Mouse (Mus musculus): ENCODE data around the gene Ube2l3.

The Ube2l3 gene

DNA sequence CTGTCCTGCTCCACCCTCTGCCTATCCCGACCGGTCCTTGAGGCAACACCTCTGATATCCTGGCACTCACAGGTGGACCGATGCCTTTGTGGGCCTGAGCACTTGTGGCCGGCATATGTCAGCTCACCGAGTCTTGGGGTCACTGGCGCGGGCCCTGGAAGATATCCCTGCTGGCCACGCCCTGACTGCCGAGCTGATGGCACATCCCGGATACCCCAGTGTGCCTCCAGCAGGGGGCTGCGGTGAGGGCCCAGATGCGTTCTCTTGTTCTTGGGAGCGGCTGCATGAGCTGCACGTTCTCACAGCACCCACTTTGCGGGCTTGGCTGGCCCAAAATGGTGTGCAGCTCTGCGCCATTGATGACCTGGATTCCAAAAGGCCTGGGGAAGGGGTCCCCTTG lies 54.4 kb downstream of the Ube2l3 start:
- no peak for DNase-seq (ENCODE audit: low read depth, low spot score)

DNA sequence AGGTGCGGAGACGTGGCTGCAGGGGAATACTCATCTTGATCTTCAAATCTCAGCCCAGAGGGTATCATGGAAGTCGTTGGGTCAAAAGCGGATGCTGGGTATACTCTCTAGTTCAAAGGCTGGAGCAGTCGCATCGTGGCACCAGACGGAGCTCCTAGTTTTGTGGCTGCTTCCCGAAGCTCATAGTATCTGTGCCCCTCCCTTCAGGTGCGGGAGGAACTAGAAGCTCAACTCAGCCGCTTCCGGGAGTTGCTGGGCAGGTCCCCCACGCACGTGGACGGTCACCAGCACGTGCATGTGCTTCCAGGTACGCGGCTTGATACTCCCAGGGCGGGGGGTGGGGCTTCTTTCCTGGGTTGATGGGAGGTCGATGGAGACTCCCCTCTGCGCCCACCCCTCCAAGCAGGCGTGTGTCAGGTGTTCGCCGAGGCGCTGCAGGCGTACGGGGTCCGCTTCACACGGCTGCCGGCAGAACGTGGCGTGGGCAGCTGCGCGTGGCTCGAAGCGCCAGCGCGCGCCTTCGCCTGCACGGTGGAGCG lies 55.0 kb downstream of the Ube2l3 start:
- no peak for DNase-seq (ENCODE audit: low read depth, low spot score)

DNA sequence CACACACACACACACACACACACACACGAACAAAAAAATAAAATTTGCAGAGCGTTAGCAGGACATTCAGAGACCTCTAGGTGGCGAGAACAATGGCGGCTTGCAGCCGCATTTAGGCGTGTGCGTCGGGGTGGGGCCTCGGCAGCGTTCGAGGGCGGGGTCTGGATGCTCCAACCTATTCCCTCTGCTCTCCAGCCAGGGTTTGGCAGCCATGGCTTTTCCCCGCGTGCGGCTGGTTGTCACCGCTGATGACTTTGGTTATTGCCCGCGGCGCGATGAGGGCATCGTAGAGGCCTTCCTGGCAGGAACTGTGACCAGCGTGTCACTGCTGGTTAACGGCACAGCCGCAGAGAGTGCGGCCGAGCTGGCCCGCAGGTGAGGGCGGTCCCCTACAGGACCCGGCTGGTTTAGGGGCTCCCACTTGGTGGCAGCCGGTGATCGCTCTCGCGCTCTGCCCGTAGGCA lies 55.6 kb downstream of the Ube2l3 start, which contains the start of gene Ccdc116:
Gene Ccdc116 (minus strand): TSS at position 458 of the 464 bp plus-strand sequence.
- DNase-seq (ENCODE audit: low read depth, low spot score) = peak; percentile 65

DNA sequence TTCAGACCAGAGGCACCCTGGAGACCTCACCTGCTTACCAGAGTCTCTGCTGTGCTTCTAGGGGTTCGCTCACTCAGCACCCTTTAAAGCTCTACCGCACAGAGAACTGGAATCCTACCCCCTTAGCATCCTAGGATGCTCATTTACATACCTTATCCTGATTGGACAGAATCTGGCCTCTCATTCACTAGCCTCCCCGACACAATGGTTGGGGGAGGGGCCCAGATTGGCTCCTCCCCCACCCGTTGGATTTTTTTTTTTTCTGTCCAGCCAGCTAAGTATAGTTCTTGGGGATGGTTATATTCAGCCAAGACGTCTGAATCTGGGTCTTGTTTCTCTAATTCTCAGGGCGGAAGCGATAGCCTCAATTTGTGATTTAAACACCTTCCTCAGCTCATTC lies 58.1 kb downstream of the Ube2l3 start, which contains the start of gene Ydjc:
Gene Ydjc (plus strand): TSS at position 283 of the 400 bp plus-strand sequence.
- no peak for DNase-seq (ENCODE audit: low read depth, low spot score)

DNA sequence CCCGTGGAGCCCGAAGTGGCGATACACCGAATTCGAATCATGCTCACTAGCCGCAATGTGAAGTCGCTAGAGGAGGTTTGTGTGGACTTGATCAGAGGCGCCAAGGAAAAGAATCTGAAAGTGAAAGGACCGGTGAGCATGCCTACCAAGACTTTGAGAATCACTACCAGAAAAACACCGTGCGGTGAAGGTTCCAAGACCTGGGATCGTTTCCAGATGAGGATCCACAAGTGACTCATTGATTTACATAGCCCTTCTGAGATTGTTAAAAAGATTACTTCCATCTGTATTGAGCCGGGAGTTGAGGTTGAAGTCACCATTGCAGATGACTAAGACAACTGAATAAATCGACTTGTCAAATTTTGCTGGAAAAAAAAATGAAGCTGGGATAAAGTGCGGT lies 65.1 kb downstream of the Ube2l3 start:
- no peak for DNase-seq (ENCODE audit: low read depth, low spot score)

DNA sequence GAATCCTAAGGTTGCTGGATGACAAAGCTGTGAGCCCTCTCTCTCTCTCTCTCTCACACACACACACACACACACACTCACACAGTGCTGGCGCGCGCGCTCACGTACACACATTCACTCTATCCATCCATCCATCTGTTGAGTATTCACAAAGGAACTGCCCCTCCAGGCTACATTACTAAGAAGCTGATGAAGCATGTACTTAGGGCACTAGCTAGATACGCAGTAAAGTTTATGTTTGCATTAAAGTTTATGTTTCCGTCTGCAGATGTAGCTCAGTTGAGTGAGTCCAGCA lies 69.6 kb downstream of the Ube2l3 start:
- DNase-seq (ENCODE audit: low read depth, low spot score) = no peak

DNA sequence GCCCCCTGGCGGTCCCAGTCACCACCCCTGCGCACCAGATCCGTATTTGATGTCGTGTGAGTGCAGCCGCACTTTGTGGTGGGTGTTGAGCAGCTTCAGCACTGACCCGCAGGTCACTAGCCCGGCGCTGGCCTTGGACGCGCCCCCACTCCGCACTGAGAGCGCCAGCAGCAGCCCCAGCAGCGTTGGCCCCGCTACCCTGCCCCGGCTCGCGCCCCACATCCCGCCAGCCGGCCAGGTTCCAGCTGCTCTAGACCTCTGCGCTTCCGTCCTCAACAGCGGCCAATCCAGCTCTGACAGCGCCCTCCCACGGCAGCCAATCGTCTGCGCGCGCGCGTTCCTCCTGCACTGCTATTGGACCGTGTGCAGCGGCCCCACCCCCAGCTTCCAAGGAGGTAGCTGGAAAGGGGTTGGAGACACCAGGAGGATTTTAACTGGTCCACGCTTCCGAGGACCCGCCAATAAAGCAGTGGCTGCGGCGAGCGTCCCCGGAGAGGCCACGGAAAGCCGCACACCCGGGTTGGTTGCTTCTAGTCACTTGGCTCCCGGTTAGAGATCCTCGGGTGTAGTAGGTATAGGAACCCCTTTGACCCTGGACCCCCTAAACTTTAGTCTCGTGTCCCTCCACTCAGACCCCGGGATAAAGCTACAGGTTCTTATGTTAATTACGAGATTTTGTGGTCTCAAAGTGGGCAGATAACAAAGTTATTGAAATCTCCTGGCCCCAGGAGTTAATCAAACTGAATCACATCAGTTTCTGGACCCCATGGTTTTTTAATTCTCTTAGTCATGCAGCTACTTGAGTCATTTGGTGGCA lies 70.2 kb downstream of the Ube2l3 start, which contains the start of gene Sdf2l1:
Gene Sdf2l1 (minus strand): TSS at position 295 of the 817 bp plus-strand sequence.
- DNase-seq (ENCODE audit: low read depth, low spot score) = peak; percentile 93

DNA sequence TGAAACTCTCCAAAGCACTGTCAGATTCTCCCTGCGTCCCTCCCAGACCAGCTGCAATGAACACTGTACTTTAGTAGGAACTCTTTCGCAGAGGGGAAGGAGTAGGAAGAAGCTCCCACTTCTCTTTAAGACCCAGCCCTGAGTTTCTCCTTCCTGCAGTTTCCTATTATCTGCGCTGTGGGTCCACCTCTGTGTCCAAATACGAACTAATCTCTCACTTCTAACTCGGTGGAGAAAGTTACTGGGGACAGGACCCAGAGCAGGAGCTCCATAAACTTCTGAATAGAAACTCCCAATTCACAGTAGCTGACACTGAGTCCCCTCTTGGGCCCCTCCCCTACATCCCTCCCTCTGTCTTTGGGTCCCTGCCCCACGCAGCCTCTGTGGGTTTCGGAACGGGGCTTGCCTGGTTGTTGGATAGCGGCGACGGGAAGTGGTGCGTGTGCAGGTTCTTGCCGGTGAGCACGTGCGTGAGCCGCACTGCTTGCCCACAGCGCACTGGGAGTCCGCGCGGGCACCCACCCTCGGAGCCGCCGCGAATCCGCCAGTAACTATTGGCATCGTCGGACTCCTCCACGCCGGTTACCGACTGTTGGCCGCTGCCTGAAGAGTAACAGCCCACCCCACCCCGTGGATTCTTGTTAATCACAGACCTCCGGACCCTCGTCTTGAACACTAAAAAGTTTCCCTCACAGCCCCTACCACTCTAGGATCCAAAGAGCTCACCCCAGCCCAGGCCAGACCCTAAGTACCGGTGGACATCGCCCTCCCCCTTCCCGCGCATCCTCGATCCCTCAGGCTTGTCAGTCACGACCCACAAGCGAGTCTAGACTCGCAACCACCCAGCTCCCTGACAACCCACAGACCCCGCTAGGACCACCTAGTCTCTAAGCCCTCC lies 71.0 kb downstream of the Ube2l3 start:
- no peak for DNase-seq (ENCODE audit: low read depth, low spot score)

DNA sequence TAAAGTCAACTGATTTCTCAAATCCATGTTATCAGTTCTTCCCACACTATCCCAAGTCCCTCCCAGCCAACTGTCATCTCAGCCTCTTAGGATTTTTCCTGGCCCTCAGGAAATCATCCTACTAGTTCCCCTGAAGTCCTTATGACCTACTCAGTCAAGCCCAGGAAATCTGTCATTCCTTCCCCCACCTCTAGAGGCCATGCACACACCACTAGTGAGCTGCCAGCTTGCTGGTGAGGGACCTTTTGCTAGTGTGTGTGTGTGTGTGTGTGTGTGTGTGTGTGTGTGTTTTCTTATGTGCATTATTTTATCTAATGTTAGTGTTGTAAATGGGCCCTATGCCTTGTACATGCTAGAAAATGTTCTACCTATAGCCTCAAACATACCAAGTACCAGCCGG lies 75.2 kb downstream of the Ube2l3 start:
- no peak for DNase-seq (ENCODE audit: low read depth, low spot score)

DNA sequence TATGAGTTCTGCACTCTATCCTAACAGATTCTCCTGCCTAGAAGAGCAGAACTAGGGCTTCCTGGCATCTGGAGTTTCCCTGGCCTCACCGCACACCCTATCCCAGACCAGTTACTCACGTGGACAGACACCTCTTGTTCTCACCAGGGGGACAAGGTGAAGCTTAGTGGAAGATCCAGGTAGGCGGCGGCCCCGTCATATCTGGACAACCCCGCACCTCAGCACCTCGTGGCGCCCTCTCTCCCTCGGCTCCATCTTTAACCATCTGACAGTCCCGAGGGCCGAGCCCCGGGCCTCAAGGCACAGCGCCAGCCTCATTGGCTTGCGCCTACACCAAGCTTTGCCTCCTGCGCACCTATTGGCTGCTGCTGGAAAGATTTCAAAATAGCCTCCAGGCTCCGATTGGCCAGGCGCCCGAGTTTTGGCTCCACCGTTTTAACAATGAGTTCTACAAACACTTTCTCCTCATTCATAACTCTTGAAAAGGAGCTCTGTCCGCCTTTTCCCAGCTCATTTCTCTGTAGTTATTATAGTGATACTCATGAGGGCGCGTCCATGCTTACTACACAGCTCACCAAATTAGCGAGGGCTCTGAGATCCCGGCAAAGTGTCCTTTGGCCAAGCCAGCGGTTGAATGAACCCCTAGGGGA lies 77.5 kb downstream of the Ube2l3 start, which contains the start of gene 2610318N02Rik:
Gene 2610318N02Rik (minus strand): TSS at position 297 of the 650 bp plus-strand sequence.
- peak; percentile 52 for DNase-seq (ENCODE audit: low read depth, low spot score)

DNA sequence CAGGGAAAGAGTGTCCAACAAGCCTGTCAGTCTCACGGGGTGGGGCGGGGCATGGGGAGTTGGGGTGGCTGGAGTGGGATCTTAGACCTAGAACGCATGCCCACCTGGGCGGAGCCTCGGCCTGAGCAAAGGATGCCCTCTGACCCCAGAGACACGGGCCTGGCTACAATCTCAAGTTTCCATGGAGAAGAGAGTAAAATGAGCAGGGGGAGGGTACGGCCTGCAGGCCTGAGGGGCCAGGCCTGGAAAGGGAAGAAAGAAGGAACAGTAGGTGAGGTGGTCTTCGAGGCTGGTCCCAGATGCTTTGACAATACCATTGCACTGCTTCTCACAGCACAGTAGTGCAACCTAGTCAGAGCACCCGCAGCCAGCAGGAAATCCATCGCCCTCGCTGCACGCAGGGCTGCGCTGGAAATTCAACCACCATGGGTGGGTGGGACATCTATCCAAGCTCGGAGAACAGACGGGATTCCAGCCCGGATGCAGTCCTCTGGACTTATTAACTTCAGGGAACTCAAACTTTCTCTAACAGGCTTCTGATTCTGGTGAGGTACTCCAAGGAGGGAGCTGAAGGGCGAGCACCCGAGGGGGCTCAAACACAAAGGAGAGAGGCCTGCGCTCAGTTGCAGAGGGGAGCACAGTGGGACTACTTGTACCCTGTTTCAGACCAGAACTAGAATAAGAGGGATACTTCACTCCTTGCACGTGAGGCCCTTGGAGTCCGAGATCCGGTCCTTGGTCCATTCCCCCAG lies 78.2 kb downstream of the Ube2l3 start:
- no peak for DNase-seq (ENCODE audit: low read depth, low spot score)

DNA sequence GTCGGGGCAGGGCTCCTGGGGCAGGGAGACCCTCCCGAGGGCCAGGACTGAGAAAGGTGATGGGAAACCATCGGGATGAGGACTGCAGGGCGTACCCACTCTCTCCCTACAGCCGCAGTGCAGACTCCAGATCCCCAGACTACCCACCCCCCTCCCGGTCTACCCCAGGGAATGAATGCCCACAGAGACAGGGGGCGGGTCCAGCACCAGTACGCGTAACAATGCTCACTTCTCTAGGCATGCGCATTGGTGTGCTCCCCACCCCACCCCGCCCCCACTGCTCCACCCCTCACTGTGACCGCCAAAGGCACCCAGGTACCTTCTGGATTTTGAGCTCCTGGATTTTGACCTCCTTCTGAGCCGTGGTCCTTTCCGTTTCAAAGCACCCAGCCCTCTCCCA lies 80.9 kb downstream of the Ube2l3 start:
- DNase-seq (ENCODE audit: low read depth, low spot score) = no peak

DNA sequence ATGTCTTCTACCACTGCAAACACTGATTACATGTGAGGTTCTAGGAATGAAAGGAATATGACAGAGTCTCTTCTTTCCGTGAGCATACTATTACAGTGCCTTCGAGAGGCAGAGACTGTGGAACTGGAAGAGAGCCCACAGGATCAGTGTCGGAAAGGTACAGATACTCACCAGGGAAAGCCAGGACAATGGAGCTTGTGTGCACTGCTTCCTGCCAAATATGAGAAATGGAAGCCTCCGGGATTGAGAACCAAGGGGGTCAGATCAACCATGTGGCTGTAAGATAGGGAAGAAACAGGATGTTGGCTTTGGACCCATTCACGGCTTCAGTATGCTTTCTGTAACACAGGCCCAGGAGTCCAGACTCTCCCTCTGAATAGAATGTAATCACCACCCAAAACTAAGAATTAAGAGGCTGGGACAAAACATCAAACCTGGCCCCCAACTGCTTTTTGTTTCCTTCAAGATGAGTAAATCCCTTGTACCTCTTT lies 85.1 kb downstream of the Ube2l3 start:
- no peak for DNase-seq (ENCODE audit: low read depth, low spot score)

DNA sequence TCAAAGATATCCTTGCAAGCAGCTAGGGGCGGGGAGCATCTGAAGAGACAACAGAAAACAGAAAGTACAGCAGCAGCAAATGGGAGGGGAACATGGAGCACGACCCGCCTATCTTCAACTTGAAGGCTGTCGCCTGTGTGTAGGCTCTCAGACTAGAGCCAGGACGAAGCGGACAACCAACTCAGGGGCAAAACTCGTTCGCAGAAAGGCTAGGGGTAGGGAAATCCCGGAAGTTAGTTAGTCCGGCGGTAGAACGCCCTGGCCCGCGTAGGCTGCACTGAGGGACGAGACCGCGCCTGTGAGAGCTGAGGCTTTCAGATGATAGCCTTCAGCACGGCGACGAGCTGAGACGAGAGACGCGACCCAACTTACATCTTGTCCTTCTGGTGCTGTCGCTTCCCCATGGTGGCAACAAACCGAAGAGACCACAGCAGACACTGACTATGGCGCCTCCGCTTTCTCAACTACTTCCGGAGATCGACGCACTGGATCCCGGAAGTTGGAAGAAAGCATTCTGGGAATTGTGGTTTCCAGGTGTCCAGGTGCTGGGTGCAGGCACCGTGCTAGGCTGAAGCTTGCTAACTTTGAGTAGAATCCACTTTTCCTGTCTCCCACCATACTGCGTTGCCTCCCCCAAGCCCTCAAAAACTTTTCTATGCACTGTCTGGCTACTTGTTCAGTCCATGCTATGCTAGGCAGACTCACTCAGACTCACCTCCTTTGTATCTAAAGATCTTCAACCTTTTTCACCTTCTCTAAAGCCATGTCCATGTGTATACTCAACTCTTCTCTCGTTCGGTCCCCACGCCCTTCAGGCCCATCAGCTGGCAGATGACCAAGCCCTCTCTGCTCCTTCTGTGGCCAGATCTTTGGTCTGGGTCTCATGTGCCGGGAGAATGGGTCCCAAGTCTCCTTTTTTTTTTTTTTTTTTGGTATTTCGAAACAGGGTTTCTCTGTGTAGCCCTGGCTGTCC lies 91.4 kb downstream of the Ube2l3 start, which contains the start of gene Ppil2:
Gene Ppil2 (minus strand): TSS at position 487 of the 973 bp plus-strand sequence.
- DNase-seq (ENCODE audit: low read depth, low spot score) = peak; percentile 72

DNA sequence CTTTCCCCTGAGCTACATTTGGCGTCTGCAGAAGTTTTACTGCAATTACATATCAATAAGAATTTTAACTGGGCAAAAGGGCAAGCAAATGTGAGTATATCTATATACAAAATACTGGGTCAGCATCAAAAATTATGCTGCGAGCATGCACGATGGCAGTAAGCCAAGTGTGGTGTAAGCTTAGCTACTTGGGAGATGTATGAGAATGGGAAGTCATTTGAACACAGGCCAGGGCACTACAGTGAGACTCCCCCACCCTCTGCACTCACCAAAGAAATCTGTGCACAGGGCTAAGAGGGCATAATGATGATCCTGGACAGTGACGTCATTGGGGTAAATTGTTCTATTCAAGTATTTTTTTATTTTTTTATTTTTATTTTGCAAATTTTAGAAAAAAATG lies 97.8 kb downstream of the Ube2l3 start:
- no peak for DNase-seq (ENCODE audit: low read depth, low spot score)

DNA sequence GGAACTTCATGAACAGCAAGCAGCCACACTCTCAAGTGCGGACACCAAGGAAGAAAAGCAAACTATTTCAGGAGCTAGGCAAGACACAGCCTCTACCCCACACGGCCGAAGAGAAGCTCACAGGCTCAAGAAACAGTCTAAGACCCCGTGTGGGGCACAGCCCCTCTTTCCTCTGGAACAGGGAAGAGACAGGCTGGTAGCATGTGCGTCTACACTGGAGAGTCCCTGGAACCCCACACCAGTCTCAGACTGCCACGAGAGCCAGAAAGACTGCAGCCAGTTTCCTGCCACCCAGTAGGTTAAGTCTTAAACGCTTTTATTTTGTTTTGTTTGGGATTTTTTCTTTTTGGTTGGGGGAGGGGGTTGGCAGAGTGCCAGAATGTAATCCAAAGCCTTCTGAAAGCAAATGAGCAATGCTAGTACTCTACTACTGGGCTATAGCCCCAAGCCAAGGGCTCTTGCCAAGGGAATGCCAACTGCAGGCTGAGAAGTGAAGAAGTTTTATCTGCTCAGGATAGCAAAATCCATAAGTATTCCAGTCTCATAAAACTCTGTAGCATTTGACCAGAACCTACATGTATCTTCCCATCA lies 99.7 kb downstream of the Ube2l3 start:
- no peak for DNase-seq (ENCODE audit: low read depth, low spot score)

Data from retina, postnatal 7 days (tissue).